ENCODE assay signal across 15 mouse cellular contexts in genomic region chr1:150570562-150571156, GRCm38 (mm10).
DNase-seq lines count a peak whose midpoint lies in the region; ATAC-seq and TF ChIP-seq lines count a peak whose summit lies in the region.
"Had no signal": no experiment of that assay in that cellular context is flagged by ENCODE, and none has a peak within 500 bp of the region (broad histone marks: within the 10 kb centered on the region; RNA-seq: fewer than 3 reads in every experiment).

No protein-coding gene starts in this region.

- no peaks in the 10 kb centered on the region for H3K36me3 ChIP-seq in forebrain, embryonic 13.5 days (ENCODE audit: poor library complexity, severe bottlenecking)
- H3K36me3 ChIP-seq in forebrain, embryonic 10.5 days (replicated peaks), result no peaks in the 10 kb centered on the region
- peaks cover 11% of the 10 kb centered on the region; the same call in 1 of the 2 replicates for H3K36me3 ChIP-seq in limb, embryonic 14.5 days (ENCODE audit: control insufficient read depth, insufficient read depth, low read length)
- H3K36me3 ChIP-seq: lung, embryonic 15.5 days had no signal

- 3% methylated on average over 4 of the region's 4 CpGs for WGBS in forebrain, embryonic 13.5 days
- 21% methylated on average over 4 of the region's 4 CpGs for WGBS in forebrain, embryonic 10.5 days
- 24% methylated on average over 4 of the region's 4 CpGs for WGBS in limb, embryonic 14.5 days

- no peaks in the 10 kb centered on the region for H3K27me3 ChIP-seq in forebrain, embryonic 13.5 days
- no peaks in the 10 kb centered on the region for H3K27me3 ChIP-seq in forebrain, embryonic 10.5 days (ENCODE audit: poor library complexity, severe bottlenecking)
- H3K27me3 ChIP-seq in limb, embryonic 14.5 days (ENCODE audit: control insufficient read depth, insufficient read depth, low read length), result no peaks in the 10 kb centered on the region
- H3K27me3 ChIP-seq: lung, embryonic 15.5 days; megakaryocyte, embryonic 14.5 days had no signal

- TF ChIP-seq POLR2A in embryonic fibroblast, embryonic 13.5 days (IDR thresholded peaks at IDR 0.05; ENCODE audit: low read depth, low read length), result no peak
- TF ChIP-seq POLR2A in limb, embryonic 14.5 days (IDR thresholded peaks at IDR 0.05; ENCODE audit: borderline replicate concordance, extremely low read depth, insufficient read depth, insufficient read length), result no peak

- H3K9me3 ChIP-seq in forebrain, embryonic 13.5 days (replicated peaks), result no peaks in the 10 kb centered on the region
- no peaks in the 10 kb centered on the region for H3K9me3 ChIP-seq in forebrain, embryonic 10.5 days
- no peaks in the 10 kb centered on the region for H3K9me3 ChIP-seq in limb, embryonic 14.5 days (ENCODE audit: control insufficient read depth, low read length)
- H3K9me3 ChIP-seq: lung, embryonic 15.5 days; megakaryocyte, embryonic 14.5 days had no signal

- peak; percentile 31; the same call in 1 of the 2 replicates for ATAC-seq in forebrain, embryonic 13.5 days
- peak; percentile 60; the same call in 1 of the 2 replicates for ATAC-seq in limb, embryonic 14.5 days (ENCODE audit: low FRiP score, low read depth)
- ATAC-seq: intestine, embryonic 16.5 days had no signal

- no peak overlapping the region for H3K27ac ChIP-seq in forebrain, embryonic 13.5 days
- H3K27ac ChIP-seq in forebrain, embryonic 10.5 days, result no peak overlapping the region
- H3K27ac ChIP-seq in embryonic fibroblast, embryonic 13.5 days (ENCODE audit: insufficient read depth, low read length), result peak overlapping the region; percentile 94
- H3K27ac ChIP-seq in limb, embryonic 14.5 days (replicated peaks; ENCODE audit: low read depth, low read length), result no peak overlapping the region
- H3K27ac ChIP-seq: lung, embryonic 15.5 days had no signal

- H3K4me1 ChIP-seq in forebrain, embryonic 13.5 days, result 0 out of 2 replicates have a peak, but pooled peaks cover 3% of the 10 kb centered on the region
- H3K4me1 ChIP-seq in forebrain, embryonic 10.5 days, result peaks cover 14% of the 10 kb centered on the region
- peaks cover 15% of the 10 kb centered on the region for H3K4me1 ChIP-seq in embryonic fibroblast, embryonic 13.5 days (ENCODE audit: control insufficient read depth, insufficient read depth, low read length)
- peaks cover 14% of the 10 kb centered on the region; the same call in 1 of the 2 replicates for H3K4me1 ChIP-seq in limb, embryonic 14.5 days (ENCODE audit: control insufficient read depth, insufficient read depth, low read length)
- H3K4me1 ChIP-seq: lung, embryonic 15.5 days; megakaryocyte, embryonic 14.5 days had no signal

- H3K4me2 ChIP-seq in forebrain, embryonic 13.5 days, result no peak overlapping the region
- no peak overlapping the region for H3K4me2 ChIP-seq in limb, embryonic 14.5 days (replicated peaks; ENCODE audit: low read depth, low read length, severe bottlenecking)
- H3K4me2 ChIP-seq: lung, embryonic 15.5 days had no signal

- DNase-seq in forebrain, embryonic 10.5 days (ENCODE audit: extremely low spot score, low spot score), result no peak
- DNase-seq in NIH3T3 (ENCODE audit: low read depth), result peak; percentile 6
- peak; percentile 71 for DNase-seq in limb, embryonic 14.5 days (ENCODE audit: low spot score)
- DNase-seq in layer of hippocampus, adult 9-11 months, result no peak
- no peak for DNase-seq in c-Kit-positive CD71-positive TER-119-positive erythroid progenitor cells, embryonic 14.5 days (ENCODE audit: low spot score)
- DNase-seq in spleen, postnatal 14 days (ENCODE audit: low spot score in 2 of 2), result no peak
- DNase-seq: cerebellum, postnatal 10 days; kidney, postnatal 25 days; right cerebral cortex, postnatal 25 days; thymus, postnatal 36 days had no signal

- no peak overlapping the region for H3K4me3 ChIP-seq in forebrain, embryonic 13.5 days
- H3K4me3 ChIP-seq in forebrain, embryonic 10.5 days, result no peak overlapping the region
- no peak overlapping the region for H3K4me3 ChIP-seq in embryonic fibroblast, embryonic 13.5 days (ENCODE audit: insufficient read depth, low read length)
- H3K4me3 ChIP-seq in limb, embryonic 14.5 days (replicated peaks; ENCODE audit: low read length), result no peak overlapping the region
- H3K4me3 ChIP-seq: lung, embryonic 15.5 days; megakaryocyte, embryonic 14.5 days had no signal

- H3K9ac ChIP-seq in forebrain, embryonic 13.5 days, result no peak overlapping the region
- H3K9ac ChIP-seq in limb, embryonic 14.5 days (ENCODE audit: low read depth, low read length, severe bottlenecking), result no peak overlapping the region
- H3K9ac ChIP-seq: lung, embryonic 15.5 days had no signal

- no peak for TF ChIP-seq CTCF in embryonic fibroblast, embryonic 13.5 days (IDR thresholded peaks at IDR 0.05; ENCODE audit: borderline replicate concordance, insufficient read depth, low read length)

Comparison
In these comparisons a context has a peak if more than half of its experiments do, and no peak if none do; other contexts are left out.
1. DNase-seq: peak in NIH3T3 (single experiment) and limb, embryonic 14.5 days (single experiment); none in forebrain, embryonic 10.5 days (single experiment), layer of hippocampus, adult 9-11 months (single experiment), c-Kit-positive CD71-positive TER-119-positive erythroid progenitor cells, embryonic 14.5 days (single experiment) and spleen, postnatal 14 days (0 of 2).